Mouse (Mus musculus) embryo, embryonic 11 days (tissue): ENCODE measurements around the gene Dpy30.

Experiments
- DNase-seq: peaks from one replicate; pipeline ENCODE4 v3.0.0-alpha.2; 2015

Dpy30 gene

DNA sequence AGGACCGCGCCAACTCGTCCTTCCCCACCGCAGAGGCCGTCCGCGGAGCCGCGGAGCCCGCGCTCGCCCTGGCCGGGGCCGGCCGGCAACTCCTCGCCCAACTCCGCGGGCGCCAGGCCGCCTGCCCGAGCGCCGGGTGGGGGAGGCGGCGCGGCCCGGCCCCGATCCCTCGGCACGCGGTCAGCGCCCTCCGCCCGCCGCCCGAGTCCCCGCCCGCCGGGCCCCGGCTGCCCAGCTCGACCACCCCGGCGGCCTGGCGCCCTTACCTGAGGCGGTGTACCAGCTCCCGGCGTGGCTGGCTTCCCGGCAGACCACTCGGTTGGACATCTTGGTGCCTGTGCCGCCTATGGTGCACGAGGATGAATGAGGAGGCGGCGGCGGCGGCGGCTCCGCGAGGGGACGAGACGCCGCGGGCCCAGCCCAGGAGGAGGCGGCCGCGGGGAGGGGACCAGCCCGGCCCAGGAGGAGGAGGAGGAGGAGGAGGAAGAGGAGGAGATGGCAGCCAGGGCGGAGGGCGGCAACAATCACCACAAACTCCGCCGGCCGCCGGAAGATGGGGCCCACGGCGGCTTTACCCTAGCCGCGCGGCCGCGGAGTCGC, 29.2 kb downstream of the Dpy30 start:
- DNase-seq, result peak; percentile 85

DNA sequence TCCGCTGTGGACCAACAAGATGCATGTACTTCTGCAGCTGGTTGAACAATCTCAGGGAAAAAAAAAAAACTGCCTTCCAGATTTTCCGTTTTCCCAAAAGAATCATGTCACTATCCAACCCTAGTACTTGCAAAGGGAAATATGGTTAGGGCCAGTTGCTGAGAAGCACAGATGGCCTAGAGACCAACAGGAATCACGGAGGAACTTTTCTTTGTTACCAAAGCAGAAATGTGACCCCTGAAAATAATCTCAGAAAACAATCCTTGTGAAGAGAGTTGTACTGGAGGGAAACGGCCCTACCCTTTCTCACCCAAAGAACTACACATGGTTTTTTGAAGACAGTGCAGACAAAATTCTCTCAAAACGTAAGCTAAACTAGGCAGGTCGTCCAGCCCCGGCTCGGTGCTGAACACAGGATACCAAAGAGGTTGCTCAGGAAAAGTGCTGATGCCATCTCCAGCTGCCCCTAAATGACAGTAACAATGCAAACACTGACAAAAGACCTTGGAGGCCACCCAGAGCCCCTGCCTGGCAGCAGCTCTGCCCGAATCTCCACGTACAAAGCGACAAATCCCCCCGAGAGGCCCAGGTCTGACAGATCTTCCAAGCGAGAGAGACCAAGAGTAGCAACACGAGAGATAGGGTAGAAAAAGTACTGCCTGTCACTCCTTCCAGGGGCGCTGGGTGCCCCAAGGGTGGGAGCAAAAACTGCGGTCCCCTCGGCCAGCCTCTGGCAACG, 29.9 kb downstream of the Dpy30 start:
- peak; percentile 46 for DNase-seq

DNA sequence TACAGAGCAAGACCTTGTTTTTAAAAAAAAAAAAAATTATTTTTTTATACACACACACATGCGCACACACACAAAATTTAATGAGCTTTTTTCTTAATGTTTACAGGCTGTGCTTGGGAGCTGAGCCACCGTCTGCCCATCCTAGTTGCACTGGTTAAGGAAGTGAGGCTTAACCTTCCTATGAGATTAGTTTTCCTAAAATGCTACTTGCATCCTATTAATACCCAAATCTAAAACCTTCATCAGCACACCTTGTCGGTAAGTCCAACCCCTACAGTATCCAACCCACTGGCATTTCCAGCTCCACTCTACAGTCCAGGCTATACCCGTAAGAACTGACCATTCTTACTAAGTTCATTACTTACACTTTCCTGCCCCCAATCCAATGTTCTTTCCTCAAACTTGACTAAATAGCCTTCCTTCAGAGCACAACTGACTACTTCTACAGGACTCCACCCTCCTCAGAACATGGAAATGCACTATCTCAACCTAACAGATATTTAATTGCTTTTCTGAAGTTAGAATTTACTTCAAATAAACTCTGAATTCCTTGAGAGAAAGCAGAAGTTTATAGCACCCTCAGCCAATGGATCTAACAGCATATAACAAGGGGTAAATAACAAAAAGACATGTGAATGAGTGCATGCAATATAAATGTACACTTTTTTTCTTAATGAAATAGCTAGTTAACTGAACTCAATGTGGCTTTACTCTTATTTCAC, 31.9 kb downstream of the Dpy30 start:
- DNase-seq, result no peak

DNA sequence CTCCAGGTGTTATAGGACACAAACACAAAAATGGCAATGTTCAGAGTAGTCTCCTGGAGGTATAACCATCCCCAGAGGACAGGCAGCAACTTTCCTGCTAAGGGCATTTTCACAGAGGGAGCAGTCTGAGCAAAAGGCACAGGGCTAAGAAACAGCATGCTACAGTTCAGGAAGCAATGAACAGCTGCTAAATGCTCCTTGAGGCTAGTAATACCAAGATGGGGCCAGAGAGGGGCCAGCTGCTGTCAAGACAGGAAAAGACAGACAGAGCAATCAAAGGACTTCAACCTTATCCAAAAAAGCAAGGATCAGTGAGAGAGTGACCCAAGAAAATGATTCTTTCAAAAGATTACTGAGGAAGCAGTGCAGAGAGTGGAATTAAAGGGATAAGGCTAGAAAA, 32.9 kb downstream of the Dpy30 start:
- peak; percentile 31 for DNase-seq

DNA sequence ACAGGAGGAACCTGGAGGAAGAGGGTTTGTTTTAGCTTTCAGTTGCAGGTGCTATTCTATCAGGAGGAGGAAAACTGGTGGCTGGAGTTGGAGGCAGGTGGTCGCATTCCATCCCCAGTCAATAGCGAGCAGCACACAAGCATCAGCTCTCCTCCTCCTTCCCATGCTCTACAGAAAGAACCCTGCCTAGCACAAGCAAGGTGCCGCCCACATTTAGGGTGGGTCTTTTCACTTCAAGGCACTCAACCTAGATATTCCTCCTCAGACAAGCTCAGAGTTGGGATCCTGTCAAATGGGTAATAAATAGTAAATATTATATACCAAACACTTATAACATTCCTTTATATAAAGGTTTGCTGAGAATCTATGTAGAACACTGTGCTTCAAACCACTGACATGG, 33.5 kb downstream of the Dpy30 start:
- no peak for DNase-seq

DNA sequence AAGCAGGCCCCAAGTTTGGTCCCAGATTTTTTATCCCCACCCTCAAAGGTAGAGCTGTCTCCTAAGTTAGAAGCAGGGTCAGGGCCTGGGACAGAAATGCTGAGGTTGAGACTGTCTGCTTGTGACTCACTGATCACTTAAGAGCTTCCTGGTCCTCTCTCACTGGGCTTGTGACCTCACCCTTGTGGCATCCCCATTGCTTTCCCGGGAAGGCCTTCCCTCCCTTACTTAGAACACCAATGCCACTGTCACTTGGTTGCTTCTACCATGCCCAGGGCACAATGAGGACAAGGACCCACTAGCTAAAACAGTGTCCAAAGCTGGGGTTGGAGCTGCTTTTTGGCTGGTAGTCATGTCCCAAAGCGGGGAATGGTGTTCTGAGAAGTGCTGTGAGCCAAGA, 35.1 kb downstream of the Dpy30 start:
- no peak for DNase-seq

DNA sequence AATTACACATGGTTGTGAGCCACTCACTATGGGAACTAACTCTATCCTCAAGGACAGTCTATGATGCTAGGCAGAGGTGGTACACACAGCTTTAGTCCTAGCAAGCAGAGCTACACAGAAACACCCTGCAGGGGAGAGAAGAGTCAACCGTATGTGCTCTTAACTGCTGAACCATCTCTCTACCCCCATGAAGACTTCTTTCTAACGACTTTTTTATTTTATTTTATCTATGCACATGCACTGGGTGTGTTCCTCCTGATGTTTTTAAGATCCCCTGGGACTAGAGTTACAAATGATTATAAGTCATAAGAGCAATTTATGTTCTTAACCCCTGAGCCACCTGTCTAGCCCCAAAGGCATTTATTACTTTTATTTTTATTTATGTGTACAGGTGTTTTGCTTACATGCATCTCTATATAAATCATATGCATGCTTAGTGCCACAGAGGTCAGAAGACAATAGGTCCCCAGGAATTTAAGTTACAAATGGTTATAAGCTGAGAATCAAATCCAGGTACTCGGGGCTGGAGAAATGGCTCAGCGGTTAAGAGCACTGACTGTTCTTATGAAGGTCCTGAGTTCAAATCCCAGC, 37.5 kb downstream of the Dpy30 start:
- no peak for DNase-seq

DNA sequence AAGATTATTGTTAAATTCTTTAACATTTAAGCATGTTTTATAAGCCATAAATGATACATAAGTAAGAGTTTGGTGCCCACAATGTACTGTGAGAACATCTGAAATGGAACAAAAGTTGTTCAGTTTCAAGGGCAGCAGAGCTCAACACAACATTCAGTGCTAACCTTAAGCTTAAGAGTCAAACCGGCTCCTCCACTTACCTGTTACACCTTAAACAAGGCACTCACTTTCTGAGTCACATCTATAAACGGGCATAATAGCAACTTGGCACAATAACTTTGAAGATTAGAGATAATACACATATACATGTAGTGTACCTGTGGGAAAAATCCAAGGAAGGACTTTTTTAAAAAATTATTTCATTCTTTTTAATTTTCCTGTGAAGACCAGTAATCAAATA, 38.0 kb downstream of the Dpy30 start:
- DNase-seq, result no peak

DNA sequence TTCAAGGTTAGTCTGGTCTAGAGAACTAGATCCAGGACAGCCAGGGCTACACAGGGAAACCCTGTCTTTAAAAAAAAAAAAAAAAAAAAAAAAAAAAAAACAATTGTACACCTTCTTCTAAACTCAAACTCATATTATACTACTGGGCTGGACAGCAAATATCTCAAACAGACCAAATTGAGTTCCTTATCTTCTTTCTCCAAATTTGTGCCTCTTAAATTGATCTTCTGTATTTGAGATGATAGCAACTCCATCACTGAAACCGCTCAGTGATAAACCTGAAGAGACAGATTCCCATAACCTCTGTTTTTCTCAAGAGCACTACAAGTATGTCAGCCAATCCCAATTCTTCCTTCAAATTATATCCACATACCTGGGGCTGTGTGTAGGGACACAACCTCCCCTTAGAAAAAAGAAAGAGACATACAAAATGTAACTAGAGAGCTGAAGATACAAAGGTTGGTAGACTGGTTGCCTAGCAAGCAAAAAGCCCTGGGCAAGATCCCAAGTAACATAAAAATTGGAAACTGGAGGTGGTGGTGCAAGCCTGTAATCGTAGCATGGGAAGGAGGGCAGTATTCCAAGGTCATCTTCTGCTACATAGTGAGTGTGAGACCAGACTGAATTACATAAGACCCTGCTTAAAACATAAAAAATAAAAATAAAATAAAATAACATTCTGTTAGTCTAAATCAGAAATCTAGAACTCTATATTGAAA, 39.2 kb downstream of the Dpy30 start:
- DNase-seq, result no peak

DNA sequence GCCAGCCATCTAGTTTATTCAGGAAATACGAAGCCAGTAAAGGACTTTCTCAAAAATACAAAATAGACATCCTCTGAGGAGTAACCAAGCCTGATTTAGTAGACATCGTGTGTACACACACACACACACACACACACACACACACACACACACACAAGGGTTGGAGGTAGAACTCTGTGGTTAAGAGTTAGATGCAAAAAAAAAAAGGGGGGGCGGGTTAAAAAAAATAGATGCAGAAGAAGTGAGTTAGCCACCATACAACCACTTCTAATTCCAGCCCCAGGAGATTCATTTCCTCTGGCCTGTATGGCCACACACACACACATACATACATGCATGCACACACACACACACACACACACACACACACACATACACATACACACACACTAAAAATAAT, 41.7 kb downstream of the Dpy30 start:
- DNase-seq, result no peak

DNA sequence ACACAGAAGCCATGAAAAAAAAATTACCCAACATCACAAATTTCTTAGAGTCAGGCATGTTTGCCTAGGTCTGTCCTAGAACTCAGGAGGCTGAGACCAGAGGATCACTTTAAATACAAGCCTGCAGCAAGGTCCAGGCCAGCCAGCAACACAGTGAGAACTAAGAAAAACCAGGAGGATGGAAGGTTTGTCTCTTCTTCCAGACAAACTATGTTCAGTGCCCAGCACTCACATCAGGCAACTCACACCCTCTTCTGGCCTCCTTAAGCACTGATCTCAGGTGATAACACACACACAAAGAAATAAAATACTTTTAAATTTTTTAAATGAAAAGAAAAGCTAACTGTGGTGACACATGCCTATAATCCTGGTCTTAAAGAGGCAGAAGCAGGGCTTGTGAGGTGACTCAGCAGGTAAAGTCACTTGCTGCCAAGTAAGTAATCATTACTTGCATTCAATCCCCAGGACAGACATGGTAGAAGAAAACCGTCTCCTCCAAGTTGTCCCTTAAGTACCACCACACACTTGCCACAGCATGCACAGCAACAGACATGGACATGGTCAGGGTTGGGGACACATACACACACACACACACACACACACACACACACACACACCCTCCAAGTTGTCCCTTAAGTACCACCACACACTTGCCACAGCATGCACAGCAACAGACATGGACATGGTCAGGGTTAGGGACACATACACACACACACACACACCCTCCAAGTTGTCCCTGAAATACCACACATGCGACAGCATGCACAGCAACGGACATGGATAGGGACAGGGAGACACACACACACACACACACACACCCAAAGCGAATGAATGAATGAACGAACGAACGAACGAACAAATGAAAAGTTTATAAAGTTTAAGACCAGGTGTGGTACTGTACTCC, 44.5 kb downstream of the Dpy30 start:
- DNase-seq, result no peak

DNA sequence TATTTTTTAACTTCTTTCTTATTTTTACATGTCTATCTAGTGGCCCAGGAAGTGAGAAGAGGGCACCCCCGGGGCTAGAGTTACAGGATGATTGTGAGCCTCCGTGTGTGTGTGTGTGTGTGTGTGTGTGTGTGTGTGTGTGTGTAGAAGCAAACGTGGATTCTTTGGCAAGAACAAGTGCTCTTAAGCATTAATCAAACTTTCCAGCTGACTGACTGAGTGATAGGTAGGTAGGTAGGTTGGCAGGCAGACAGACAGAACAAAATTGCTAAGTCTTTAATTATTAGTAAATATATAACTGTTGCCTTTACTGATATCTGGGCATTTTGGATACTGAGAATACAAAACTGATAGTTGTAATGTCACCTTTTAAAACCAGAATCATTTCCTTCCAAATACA, 49.3 kb downstream of the Dpy30 start:
- DNase-seq, result no peak

DNA sequence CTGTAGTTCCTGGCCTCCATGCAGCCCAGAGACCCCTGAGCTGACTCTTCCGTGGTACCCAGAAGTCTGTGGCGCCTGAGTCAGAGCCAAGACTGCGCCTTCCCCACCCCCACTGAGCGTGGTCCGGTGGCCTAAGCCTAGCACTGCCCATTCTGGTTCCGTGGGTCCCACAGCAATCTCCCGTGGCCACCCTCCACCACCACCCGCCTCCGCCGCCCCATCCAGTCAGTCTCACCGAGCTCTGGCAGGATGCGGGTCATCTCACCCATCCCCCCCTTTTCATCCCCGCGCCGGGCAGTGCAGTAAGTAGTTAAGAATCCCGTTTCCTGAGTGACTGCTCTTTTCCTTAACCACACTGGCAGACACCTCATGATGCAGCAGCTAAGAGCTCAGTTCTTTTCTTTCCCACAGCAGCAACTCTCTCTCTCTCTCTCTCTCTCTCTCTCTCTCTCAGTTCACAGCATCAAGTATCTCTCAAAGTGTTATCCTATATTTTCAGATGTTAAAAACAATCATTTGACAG, 51.0 kb downstream of the Dpy30 start:
- DNase-seq, result no peak

DNA sequence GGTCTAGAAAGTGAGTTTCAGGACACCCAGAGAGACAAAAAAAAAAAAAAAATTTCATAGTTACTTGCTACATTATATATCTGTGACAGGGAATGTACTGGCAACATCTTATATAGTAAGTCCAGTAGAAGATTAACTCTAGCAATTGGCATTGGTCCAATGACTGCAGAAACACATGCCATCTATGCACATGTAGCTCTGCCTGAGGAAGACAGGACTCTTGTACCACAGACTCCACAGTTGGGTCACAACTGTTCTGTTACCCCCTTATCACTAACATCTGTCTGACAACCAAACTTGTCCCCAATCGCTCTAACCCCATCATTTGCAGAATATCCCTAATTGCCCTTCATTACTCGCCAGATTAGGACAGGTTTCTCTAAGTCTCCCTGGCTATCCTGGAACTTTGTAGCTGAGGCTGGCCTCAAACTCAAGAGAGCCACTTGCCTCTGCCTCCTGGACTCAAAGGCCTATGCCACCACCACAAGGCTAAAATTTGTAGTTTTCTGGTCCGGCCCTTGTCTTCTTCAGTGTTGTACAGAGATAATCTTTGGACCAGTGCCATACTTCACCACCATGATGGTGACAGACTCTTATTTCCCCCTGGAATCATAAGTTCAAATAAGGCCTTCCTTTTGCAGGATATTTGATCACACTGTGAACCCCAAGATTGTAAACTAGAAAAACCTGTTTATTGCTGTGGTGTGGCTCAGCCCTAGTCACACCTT, 52.0 kb downstream of the Dpy30 start:
- no peak for DNase-seq

DNA sequence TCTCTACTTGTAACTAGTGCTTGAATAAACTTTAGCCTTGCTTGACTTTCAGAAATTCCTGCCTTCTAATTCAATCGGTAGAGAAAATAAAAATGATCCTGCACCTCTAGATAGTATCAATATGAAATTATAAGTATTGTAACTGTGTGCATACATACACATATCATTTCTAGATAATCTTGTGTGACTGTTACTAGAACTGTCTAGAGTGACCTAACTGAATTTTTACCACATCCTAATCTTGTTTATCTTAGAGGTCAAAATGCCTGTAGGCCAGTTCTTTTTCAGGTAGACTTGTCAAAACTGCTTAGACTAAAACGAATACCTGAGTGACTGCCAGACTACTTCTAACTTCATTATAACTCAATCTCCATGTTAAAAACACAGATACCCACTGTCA, 53.5 kb downstream of the Dpy30 start:
- no peak for DNase-seq

DNA sequence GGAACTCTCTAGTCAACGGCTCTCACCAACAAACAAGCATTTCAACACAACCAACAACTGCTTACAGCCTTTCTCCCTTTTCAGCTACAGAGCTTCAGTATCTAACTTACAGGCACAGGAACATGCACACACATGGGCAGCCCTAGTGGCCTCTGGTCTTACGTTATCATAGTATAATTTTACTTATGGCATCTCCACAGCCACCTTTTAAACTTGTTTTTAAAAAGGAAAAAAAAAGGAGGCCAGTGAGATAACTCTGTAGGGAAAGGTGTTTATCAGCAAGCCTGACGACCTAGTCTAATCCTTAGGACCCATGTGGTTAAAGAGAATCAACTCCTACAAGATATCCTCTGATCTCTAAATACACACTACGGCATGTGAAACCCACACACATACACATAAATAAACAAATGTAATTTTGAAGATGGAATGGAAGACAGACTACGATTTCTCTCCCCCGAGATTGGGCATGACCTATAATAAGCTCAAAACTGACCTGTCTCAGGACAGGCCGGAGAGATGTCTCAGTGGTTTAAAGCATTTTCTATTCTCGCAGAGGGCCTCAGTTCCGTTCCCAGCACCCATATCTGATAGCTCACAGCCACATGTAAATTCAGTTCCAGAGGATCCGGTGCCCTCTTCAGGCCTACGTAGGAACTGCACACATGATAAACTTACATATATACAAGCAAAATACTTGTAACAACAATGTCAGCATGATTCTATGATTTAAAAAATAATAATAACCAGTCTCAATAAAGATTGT, 56.1 kb downstream of the Dpy30 start:
- no peak for DNase-seq

DNA sequence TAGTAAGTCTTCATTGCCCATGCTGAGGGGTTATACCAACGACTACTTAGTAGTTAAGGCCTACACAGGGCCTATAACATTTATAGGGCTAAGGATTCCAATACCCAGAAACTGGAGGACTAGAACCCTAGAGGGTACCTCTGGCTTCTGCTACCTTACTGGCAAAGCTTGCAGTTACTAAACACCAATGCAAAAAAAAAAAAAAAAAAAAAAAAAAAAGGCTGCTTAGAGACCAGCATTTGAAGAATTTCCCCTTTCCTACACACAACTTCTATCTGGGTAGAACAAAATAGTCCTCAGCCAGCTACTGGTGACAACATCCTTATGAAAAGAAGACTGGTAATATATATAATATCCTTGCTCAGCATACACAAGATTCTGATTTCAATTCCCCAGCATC, 58.1 kb downstream of the Dpy30 start:
- DNase-seq, result no peak

DNA sequence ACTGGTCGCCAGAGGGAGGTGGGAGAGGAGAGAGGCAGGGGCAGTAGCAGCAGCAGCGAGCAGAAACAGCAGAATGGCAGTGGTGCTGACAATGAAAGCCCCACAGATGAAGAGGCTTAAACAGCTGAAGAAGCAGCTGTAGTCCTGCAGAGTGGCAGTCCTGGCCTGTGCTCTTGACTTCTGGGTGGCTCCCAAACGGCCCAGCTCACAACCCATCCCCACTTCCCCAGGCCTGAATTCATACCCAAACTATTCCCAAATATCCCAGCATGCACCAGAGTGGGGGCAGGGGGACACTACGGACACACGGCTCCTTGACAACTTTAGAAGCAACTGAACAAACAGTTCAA, 58.6 kb downstream of the Dpy30 start:
- peak; percentile 23 for DNase-seq

DNA sequence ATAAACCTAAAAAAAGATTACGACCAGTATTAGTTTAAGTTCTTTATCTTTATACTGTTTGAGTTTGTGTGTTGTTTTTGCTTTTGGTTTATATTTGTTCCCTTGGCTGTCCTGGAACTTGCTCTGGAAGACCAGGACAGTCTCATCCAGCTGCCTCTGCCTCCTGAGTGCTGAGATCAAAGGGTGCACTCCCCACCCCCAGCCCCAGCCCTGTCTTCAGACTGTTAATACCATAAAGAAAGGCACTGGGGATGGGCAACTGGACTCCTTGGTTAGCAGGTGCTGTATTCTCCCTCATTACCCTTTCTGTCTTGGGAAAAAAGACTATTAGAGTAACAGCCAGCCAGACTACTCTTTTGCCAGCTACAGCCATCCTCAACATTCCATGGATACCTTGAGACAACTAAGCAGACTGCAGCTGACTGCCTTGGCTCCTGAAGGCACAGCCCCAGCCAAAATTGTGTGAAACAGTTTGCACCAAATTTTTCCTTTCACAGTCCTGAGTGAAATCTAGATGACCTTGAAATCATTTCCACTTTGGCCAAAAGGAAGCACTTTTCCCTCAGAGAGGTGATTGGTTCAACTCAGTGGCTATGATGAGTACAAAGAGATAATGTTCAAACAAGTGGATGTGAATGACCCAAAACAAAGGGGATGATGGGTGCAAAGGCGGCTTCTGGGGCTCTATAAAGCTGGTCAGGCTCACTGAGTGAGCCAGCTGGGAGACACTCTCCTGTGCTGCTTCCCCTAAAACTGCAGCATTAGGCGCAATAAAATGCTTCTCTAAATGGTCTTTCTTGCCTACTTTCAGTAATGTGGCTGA, 59.2 kb downstream of the Dpy30 start:
- no peak for DNase-seq

DNA sequence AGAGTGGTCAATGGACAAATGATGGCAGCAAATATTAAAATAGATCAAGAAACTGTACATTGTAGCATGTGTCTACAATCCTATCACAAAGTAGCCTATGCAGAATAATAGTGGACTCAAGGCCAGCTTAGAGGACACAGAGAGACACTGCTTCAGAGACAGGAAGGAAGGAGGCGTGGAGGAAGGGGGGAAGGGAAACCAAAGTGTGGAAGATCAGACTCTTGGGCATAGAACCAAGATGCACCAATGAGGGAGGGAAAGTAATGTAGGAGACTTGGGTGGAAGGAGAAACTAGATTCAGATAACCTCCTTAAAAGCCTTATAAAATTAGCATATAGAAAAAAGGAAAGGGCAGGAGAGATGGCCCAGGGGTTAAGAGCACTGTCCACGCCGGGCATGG, 61.3 kb downstream of the Dpy30 start:
- no peak for DNase-seq
